Mouse (Mus musculus): Measurements from ENCODE around the gene Gm6268. TPM values are rescaled to one million over a fixed set of nuclear protein-coding genes. Genes with fewer than 3 reads are reported as not detected.

The Gm6268 gene
- not detected in 2 replicates for polyA plus RNA-seq (2015; fragmentation: Nextera tagmentation; extraction: Ambion mirVana)

DNA sequence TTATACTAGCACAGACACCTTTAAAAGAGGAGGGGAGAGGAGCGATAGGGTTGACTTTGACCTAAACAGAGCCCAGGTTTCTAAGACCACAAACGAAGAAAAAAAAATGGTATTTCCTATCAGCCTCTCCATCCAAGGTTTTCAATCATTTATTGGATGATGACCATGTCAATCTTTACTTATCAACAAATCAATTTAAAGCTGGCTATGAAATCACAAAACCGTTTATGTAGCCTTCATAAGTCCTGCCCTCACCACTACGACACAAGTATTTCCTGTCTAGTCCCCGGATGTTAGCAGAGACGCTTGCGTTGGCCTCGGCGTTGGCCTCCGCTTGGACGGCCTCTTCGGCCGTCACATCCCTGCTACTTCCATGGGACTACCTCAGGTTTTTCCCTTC, at the start of gene Gm6268:
Gene Gm6268 (plus strand): TSS at position 301 of the 400 bp plus-strand sequence.
- H3K4me2 ChIP-seq: no peak within 1 kb of the TSS
- no peak within 1 kb of the TSS for H3K9ac ChIP-seq
- ATAC-seq (ENCODE audit: insufficient read depth, low FRiP score, low read depth): no peak
- 89% methylated on average over 13 of the region's 13 CpGs for WGBS
- H3K4me1 ChIP-seq: no peaks in the 10 kb centered on the region
- H3K27ac ChIP-seq: no peak within 1 kb of the TSS
- no peak within 1 kb of the TSS for H3K4me3 ChIP-seq (replicated peaks)
- no peaks in the 10 kb centered on the region for H3K9me3 ChIP-seq
- H3K36me3 ChIP-seq: no peaks in the 10 kb centered on the region
- no peaks in the 10 kb centered on the region for H3K27me3 ChIP-seq (replicated peaks)

DNA sequence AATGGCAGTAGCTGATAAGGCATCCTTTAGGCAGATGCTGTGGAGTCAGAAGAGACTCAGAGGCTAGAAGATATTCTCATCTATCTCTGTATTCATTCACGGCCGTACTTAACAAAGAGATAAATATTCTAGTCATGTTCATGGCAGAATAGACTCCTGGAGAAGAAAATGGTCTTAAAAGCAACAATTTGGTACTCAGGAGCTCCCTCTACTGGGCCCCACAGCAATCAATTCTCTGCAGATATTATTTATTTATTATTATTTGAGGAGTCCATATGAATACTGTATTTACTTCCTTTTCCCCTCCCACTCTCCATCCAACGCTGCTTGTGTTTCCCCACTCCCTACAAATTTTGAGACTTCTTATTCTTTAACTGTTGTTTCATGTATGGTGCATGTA, 48.6 kb upstream of the Gm6268 start:
- Histone ChIP-seq H3K4me2 (no peak overlapping the region), H3K4me3 (replicated peaks) (no peak overlapping the region), H3K9me3 (no peaks in the 10 kb centered on the region), H3K27ac (no peak overlapping the region), H3K36me3 (no peaks in the 10 kb centered on the region), H3K4me1 (no peaks in the 10 kb centered on the region), H3K9ac (no peak overlapping the region), H3K27me3 (replicated peaks) (no peaks in the 10 kb centered on the region)
- WGBS: 66% methylated on average over 3 of the region's 3 CpGs
- ATAC-seq (ENCODE audit: insufficient read depth, low FRiP score, low read depth): no peak

DNA sequence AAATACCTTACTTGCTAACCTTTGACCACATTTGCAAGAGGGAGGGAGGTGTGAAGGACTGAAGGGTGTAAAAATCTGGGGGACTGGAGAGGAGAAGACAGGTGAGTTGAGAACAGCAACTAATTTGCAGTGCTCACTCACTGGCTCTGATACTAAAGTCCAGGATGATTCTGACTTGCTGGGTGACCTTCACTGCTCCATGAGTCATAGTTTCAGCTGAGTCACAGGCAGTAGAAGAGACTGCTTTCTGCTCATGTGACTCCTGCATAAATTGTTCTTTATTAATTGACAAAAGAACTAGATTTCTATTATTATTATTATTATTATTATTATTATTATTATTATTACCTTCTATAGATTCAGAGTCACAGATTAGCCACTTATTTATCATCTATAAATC, 15.7 kb upstream of the Gm6268 start:
- Histone ChIP-seq H3K36me3 (no peaks in the 10 kb centered on the region), H3K4me3 (replicated peaks) (no peak overlapping the region), H3K9me3 (no peaks in the 10 kb centered on the region), H3K27me3 (replicated peaks) (no peaks in the 10 kb centered on the region), H3K9ac (no peak overlapping the region), H3K4me1 (no peaks in the 10 kb centered on the region), H3K27ac (no peak overlapping the region), H3K4me2 (no peak overlapping the region)
- no peak for ATAC-seq (ENCODE audit: insufficient read depth, low FRiP score, low read depth)

DNA sequence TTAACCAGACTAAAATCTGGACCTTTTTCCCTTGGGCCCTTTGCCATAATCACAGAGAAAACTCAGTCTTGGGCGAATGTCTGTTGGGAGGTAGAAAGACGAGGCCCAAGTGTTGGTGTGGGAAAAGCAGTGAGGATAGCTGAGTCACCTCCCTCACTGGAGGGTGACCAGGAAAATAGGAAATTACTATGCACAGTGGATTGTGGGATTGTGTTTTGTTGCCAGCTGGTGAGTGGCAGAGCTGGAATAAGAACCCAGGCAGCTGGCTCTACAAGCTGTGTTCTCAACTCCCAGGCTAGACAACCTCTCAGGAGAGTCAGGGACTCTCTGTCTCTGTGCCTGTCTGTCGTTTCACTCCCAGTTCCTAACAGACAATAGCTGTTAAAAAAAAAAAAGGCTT, 11.1 kb upstream of the Gm6268 start:
- no peak for ATAC-seq (ENCODE audit: insufficient read depth, low FRiP score, low read depth)
- no peak overlapping the region for H3K4me3 ChIP-seq (replicated peaks)
- no peak overlapping the region for H3K27ac ChIP-seq
- no peaks in the 10 kb centered on the region for H3K4me1 ChIP-seq
- H3K4me2 ChIP-seq: no peak overlapping the region
- H3K27me3 ChIP-seq (replicated peaks): no peaks in the 10 kb centered on the region
- WGBS: 58% methylated on average over 3 of the region's 3 CpGs
- H3K36me3 ChIP-seq: no peaks in the 10 kb centered on the region
- H3K9me3 ChIP-seq: no peaks in the 10 kb centered on the region
- H3K9ac ChIP-seq: no peak overlapping the region

DNA sequence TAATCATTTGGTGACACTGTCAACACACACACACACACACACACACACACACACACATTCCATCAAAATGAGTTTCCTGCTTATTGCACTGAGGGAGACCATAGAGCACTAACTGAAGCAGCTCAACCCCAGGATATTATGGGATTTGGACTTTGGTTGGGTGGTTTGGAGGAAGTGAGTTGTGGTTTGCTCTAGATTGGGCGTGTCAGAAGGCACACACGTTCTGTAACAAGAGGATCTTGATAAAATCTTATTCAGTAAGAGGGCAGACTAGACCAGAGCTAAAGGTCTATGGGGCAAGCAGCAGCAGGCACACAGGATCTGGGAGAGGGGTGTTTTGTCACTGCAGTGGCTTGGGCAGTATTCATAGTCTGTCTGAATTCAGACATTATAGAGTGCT, 10.6 kb upstream of the Gm6268 start:
- no peaks in the 10 kb centered on the region for H3K36me3 ChIP-seq
- no peaks in the 10 kb centered on the region for H3K27me3 ChIP-seq (replicated peaks)
- no peak for ATAC-seq (ENCODE audit: insufficient read depth, low FRiP score, low read depth)
- H3K4me3 ChIP-seq (replicated peaks): no peak overlapping the region
- H3K9ac ChIP-seq: no peak overlapping the region
- H3K27ac ChIP-seq: no peak overlapping the region
- 37% methylated on average over 2 of the region's 2 CpGs for WGBS
- no peaks in the 10 kb centered on the region for H3K4me1 ChIP-seq
- H3K4me2 ChIP-seq: no peak overlapping the region
- no peaks in the 10 kb centered on the region for H3K9me3 ChIP-seq

DNA sequence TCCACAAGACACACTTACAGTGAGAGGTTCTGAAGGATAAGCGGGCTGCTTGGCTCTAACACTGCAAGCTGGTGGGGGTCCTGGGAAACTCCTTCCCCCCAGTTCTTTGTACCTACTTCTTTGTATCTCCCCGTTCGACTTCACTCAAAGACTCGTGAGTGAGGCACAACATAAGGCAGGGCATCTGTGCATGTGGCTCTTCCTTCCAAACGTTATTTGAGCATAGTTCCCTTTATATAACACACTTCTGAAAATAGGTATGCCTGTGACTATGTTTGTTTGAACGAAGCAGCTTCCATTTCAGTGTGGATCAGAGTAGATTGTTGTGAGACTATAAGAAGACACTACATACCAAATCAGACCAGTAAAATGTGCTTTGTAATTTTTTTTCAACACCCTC, 8.4 kb upstream of the Gm6268 start:
- Histone ChIP-seq H3K27me3 (replicated peaks) (no peaks in the 10 kb centered on the region), H3K4me2 (no peak overlapping the region), H3K9ac (no peak overlapping the region), H3K36me3 (no peaks in the 10 kb centered on the region), H3K9me3 (no peaks in the 10 kb centered on the region), H3K4me1 (no peaks in the 10 kb centered on the region), H3K27ac (no peak overlapping the region), H3K4me3 (replicated peaks) (no peak overlapping the region)
- 72% methylated on average over 6 of the region's 6 CpGs for WGBS
- no peak for ATAC-seq (ENCODE audit: insufficient read depth, low FRiP score, low read depth)

DNA sequence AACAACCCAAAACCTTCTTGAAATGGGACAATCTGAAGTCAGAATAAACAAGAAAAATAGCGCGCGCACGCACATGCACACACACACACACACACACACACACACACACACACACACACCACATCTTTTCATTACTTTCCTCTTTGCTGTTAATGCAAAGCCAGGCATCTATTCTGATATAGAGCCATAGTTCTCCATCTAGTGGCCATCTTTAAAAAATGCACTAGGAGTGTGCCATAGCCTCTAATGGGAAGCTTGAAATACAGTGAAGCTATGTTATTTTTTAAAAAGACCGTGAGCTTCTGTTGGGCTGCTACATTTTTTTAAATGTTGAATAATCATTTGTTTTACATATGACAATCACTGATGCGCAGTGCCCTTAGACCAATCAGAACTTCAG, 7.8 kb upstream of the Gm6268 start:
- H3K4me1 ChIP-seq: no peaks in the 10 kb centered on the region
- H3K9ac ChIP-seq: no peak overlapping the region
- WGBS: 34% methylated on average over 6 of the region's 6 CpGs
- no peak for ATAC-seq (ENCODE audit: insufficient read depth, low FRiP score, low read depth)
- H3K36me3 ChIP-seq: no peaks in the 10 kb centered on the region
- H3K4me2 ChIP-seq: no peak overlapping the region
- no peaks in the 10 kb centered on the region for H3K27me3 ChIP-seq (replicated peaks)
- no peak overlapping the region for H3K4me3 ChIP-seq (replicated peaks)
- no peaks in the 10 kb centered on the region for H3K9me3 ChIP-seq
- H3K27ac ChIP-seq: no peak overlapping the region

DNA sequence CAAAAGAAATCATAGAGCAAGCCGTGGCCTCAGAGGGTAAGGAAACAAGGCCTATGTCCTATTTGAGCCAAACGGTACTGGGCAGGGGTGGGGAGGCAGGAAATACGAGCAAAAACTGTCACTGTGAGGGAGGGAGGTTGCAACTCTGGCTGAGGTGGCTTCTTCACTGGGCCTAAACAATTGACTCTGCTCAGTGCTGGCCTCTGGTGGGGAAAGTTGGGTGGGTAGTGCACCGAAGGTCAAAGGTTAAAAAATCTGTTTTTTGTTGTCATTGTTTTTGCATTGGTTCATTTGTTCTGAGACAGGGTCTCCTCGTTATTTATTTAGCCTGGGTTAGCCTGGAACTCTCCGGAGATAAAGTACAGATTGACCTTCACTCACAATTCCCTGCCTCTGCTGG, 1.2 kb downstream of the Gm6268 start:
- Histone ChIP-seq H3K4me3 (replicated peaks) (no peak overlapping the region), H3K9me3 (no peaks in the 10 kb centered on the region), H3K27me3 (replicated peaks) (no peaks in the 10 kb centered on the region), H3K4me1 (no peaks in the 10 kb centered on the region), H3K36me3 (no peaks in the 10 kb centered on the region), H3K27ac (no peak overlapping the region), H3K4me2 (no peak overlapping the region), H3K9ac (no peak overlapping the region)
- ATAC-seq (ENCODE audit: insufficient read depth, low FRiP score, low read depth): no peak
- 58% methylated on average over 6 of the region's 6 CpGs for WGBS

DNA sequence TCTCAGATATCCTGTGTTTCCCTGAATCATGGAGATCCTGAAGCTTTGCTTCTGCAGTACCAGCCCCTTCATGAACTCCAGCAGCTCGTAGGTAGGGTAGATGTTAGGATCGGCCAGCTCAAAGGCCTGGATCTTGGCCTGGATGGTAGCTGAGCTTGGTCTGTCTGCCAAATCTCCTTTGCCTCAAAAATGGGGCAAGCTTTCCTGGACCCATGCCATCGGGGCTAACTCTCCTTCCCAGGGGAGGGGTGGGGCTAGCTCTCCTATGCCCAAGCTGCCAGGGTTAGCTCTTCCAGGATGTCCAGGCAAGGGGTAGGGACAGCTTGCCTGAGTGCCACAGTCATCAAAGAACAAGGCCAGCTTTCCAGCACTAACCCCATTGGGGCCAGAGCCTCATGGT, 18.1 kb downstream of the Gm6268 start:
- 80% methylated on average over 3 of the region's 3 CpGs for WGBS
- Histone ChIP-seq H3K27me3 (replicated peaks) (no peaks in the 10 kb centered on the region), H3K4me1 (no peaks in the 10 kb centered on the region), H3K36me3 (no peaks in the 10 kb centered on the region), H3K4me3 (replicated peaks) (no peak overlapping the region), H3K9me3 (no peaks in the 10 kb centered on the region), H3K27ac (no peak overlapping the region), H3K9ac (no peak overlapping the region), H3K4me2 (no peak overlapping the region)
- ATAC-seq (ENCODE audit: insufficient read depth, low FRiP score, low read depth): no peak

DNA sequence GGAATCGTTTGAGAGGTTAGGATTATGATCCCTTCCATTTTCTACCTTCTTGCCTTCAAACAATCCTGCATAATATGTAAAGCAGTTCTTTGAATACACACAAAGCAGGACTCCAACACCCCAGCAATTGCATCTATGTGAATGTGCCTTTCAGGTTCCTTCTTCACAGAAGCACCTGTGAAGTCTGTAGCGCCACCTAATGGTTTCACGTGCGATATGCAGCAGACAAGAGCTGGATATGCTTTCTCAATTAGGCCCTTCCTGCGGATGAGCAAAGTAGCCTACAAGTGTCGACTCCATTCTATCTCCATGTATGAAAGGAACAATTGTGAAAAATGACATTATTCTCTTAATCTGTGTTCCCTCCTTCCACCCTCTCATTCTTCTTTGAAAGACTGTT, 33.9 kb downstream of the Gm6268 start:
- WGBS: 40% methylated on average over 6 of the region's 6 CpGs
- ATAC-seq (ENCODE audit: insufficient read depth, low FRiP score, low read depth): no peak
- H3K27ac ChIP-seq: no peak overlapping the region
- no peaks in the 10 kb centered on the region for H3K4me1 ChIP-seq
- H3K4me3 ChIP-seq (replicated peaks): no peak overlapping the region
- H3K36me3 ChIP-seq: no peaks in the 10 kb centered on the region
- no peak overlapping the region for H3K4me2 ChIP-seq
- H3K9me3 ChIP-seq: no peaks in the 10 kb centered on the region
- H3K27me3 ChIP-seq (replicated peaks): no peaks in the 10 kb centered on the region
- no peak overlapping the region for H3K9ac ChIP-seq

DNA sequence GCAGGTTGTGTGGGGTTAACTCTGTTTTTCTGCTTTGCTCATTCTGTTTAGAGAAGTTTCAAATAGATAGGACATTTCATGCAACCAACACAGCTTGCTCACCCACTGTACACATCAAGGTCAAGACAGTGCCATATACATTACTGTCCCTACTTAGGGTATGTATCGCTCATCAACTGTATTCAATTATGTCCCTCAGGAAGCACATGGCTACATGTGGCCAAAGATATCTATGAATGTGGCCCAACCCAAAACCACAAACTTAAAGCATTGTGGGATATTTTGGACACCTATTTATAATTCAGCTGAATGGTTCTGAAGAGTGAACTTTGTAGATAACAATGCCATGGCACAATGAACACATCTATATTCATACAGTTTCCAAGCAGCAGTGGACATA, 36.9 kb downstream of the Gm6268 start:
- no peaks in the 10 kb centered on the region for H3K9me3 ChIP-seq
- no peaks in the 10 kb centered on the region for H3K27me3 ChIP-seq (replicated peaks)
- 89% methylated on average over 1 of the region's 1 CpGs for WGBS
- no peak overlapping the region for H3K4me3 ChIP-seq (replicated peaks)
- H3K27ac ChIP-seq: no peak overlapping the region
- H3K4me2 ChIP-seq: no peak overlapping the region
- H3K36me3 ChIP-seq: no peaks in the 10 kb centered on the region
- no peaks in the 10 kb centered on the region for H3K4me1 ChIP-seq
- H3K9ac ChIP-seq: no peak overlapping the region
- ATAC-seq (ENCODE audit: insufficient read depth, low FRiP score, low read depth): no peak
